ENCODE assay signal across 8 mouse cellular contexts in the genomic region with DNA sequence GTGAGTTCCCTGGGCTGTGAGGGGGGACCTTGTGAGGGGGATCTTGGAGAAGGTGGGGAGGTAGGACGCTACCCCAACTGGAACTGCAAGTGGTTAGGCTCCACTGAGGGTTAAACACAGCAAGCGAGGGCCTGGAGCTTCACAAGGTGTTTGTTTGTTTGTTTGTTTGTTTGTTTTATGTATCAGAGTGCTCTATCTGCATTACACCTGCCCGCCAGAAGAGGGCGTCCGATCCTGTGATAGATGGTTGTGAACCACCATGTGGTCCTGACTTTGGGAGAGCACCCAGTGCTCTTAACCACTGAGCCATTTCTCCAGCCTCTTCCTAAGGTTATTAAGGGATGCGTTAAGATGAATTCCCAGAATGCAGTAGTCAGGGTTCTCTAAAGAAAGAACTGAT. TPM values are rescaled to one million over a fixed set of nuclear protein-coding genes. Genes with fewer than 3 reads are reported as not detected.
A peak's percentile ranks its signal among the peaks of the same experiment; 100 is the strongest.
DNase-seq lines count a peak whose midpoint lies in the region; ATAC-seq and TF ChIP-seq lines count a peak whose summit lies in the region.

No protein-coding gene starts in this region.

- H3K27ac ChIP-seq in hindbrain, embryonic 14.5 days, result no peak overlapping the region
- no peak overlapping the region for H3K27ac ChIP-seq in lung, embryonic 15.5 days

- H3K9ac ChIP-seq in hindbrain, embryonic 14.5 days, result peak overlapping the region; percentile 38; the same call in 1 of the 2 replicates
- no peak overlapping the region for H3K9ac ChIP-seq in lung, embryonic 15.5 days

- H3K9me3 ChIP-seq in hindbrain, embryonic 14.5 days (ENCODE audit: control insufficient read depth, low read length), result no peaks in the 10 kb centered on the region
- no peaks in the 10 kb centered on the region for H3K9me3 ChIP-seq in lung, embryonic 15.5 days

- ATAC-seq in hindbrain, embryonic 14.5 days (ENCODE audit: low FRiP score), result no peak
- no peak for ATAC-seq in lung, embryonic 15.5 days (ENCODE audit: borderline replicate concordance, extremely low read depth, low FRiP score, low TSS enrichment)

- intact Hi-C loops in left cerebral cortex, postnatal 14 days (cut with DNase I), result no loop called here

- H3K4me2 ChIP-seq in hindbrain, embryonic 14.5 days (replicated peaks), result peak overlapping the region; percentile 51
- peak overlapping the region; percentile 54 for H3K4me2 ChIP-seq in lung, embryonic 15.5 days

- H3K4me1 ChIP-seq in lung, adult 2 months (ENCODE audit: control insufficient read depth, insufficient read depth, low read length), result 0 out of 2 replicates have a peak, but pooled peaks cover 2% of the 10 kb centered on the region
- H3K4me1 ChIP-seq in hindbrain, embryonic 14.5 days (replicated peaks; ENCODE audit: control insufficient read depth, insufficient read depth, low read length), result 0 out of 2 replicates have a peak, but pooled peaks cover 4% of the 10 kb centered on the region
- peaks cover 8% of the 10 kb centered on the region for H3K4me1 ChIP-seq in lung, embryonic 15.5 days

- no peaks in the 10 kb centered on the region for H3K36me3 ChIP-seq in hindbrain, embryonic 14.5 days (replicated peaks; ENCODE audit: control insufficient read depth, insufficient read depth)
- no peaks in the 10 kb centered on the region for H3K36me3 ChIP-seq in lung, embryonic 15.5 days

- TF ChIP-seq POLR2A in lung, adult 2 months (IDR thresholded peaks at IDR 0.05; ENCODE audit: borderline replicate concordance, extremely low read depth, low read depth, low read length), result no peak

- H3K4me3 ChIP-seq in lung, adult 2 months (replicated peaks; ENCODE audit: extremely low read depth, low read depth, low read length), result no peak overlapping the region
- H3K4me3 ChIP-seq in hindbrain, embryonic 14.5 days (replicated peaks; ENCODE audit: low read length), result peak overlapping the region; percentile 20; the same call in 1 of the 2 replicates
- 0 out of 2 replicates have a peak overlapping the region, but pooled peaks have one; percentile 24 for H3K4me3 ChIP-seq in lung, embryonic 15.5 days

- 40% methylated on average over 6 of the region's 6 CpGs for whole genome bisulfite sequencing in lung, adult 2 months
- WGBS in hindbrain, embryonic 14.5 days, result 34% methylated on average over 6 of the region's 6 CpGs
- 35% methylated on average over 6 of the region's 6 CpGs for WGBS in lung, embryonic 15.5 days

- DNase-seq in lung, adult 2 months, result no peak
- no peak for DNase-seq in lung, postnatal 25 days (ENCODE audit: low spot score)
- DNase-seq in brain, adult 2 months (ENCODE audit: low read depth, low spot score), result peak; percentile 16
- DNase-seq in hindbrain, embryonic 14.5 days (ENCODE audit: low spot score), result no peak
- peak; percentile 23 for DNase-seq in thymus, postnatal 25 days
- no peak for DNase-seq in left cerebral cortex, postnatal 14 days (ENCODE audit: low spot score in 2 of 2)
- DNase-seq in urinary bladder, postnatal 25 days (ENCODE audit: low spot score), result no peak

- peak; percentile 53 for TF ChIP-seq CTCF in lung, adult 2 months (IDR thresholded peaks at IDR 0.05; ENCODE audit: insufficient read depth, low read length)

- H3K27me3 ChIP-seq in hindbrain, embryonic 14.5 days (ENCODE audit: control insufficient read depth, insufficient read depth, low read length), result no peaks in the 10 kb centered on the region
- no peaks in the 10 kb centered on the region for H3K27me3 ChIP-seq in lung, embryonic 15.5 days

RNA-seq across cellular contexts. Expression of a gene that starts 15.7 kb away (rescaled TPM):
- 0.14 TPM in 1 of 2 replicates, not detected in the other for polyA plus RNA-seq in lung, adult 2 months (2012; rRNA removed)
- polyA plus RNA-seq in hindbrain, embryonic 14.5 days (2014; fragmentation: Nextera tagmentation; extraction: Ambion mirVana), result 0.75 and 1.4 TPM in 2 replicates
- 2.3 and 5.4 TPM in 2 replicates for polyA plus RNA-seq in lung, embryonic 15.5 days (2015; fragmentation: Nextera tagmentation; extraction: Ambion mirVana)
- not detected for total RNA-seq in left cerebral cortex, postnatal 14 days (2021)

RNA-seq across cellular contexts. Expression of a gene that starts 26.9 kb away (rescaled TPM):
- 7.8 and 9.2 TPM in 2 replicates for polyA plus RNA-seq in lung, adult 2 months (2012; rRNA removed)
- polyA plus RNA-seq in hindbrain, embryonic 14.5 days (2014; fragmentation: Nextera tagmentation; extraction: Ambion mirVana), result 83.2 and 93.2 TPM in 2 replicates
- polyA plus RNA-seq in lung, embryonic 15.5 days (2015; fragmentation: Nextera tagmentation; extraction: Ambion mirVana), result 36.1 and 39.9 TPM in 2 replicates
- total RNA-seq in left cerebral cortex, postnatal 14 days (2021), result 10 to 100 TPM; 49.2 to 53.0 TPM

RNA-seq across cellular contexts. Expression of a gene that starts 34.8 kb away (rescaled TPM):
- 125 and 169 TPM in 2 replicates for polyA plus RNA-seq in lung, adult 2 months (2012; rRNA removed)
- polyA plus RNA-seq in hindbrain, embryonic 14.5 days (2014; fragmentation: Nextera tagmentation; extraction: Ambion mirVana), result 197 and 203 TPM in 2 replicates
- polyA plus RNA-seq in lung, embryonic 15.5 days (2015; fragmentation: Nextera tagmentation; extraction: Ambion mirVana), result 172 and 184 TPM in 2 replicates
- 100 to 1,000 TPM; 125 to 129 TPM for total RNA-seq in left cerebral cortex, postnatal 14 days (2021)

RNA-seq across cellular contexts. Expression of a gene that starts 43.4 kb away (rescaled TPM):
- polyA plus RNA-seq in lung, adult 2 months (2012; rRNA removed), result 533 and 883 TPM in 2 replicates
- 405 and 417 TPM in 2 replicates for polyA plus RNA-seq in hindbrain, embryonic 14.5 days (2014; fragmentation: Nextera tagmentation; extraction: Ambion mirVana)
- 369 and 412 TPM in 2 replicates for polyA plus RNA-seq in lung, embryonic 15.5 days (2015; fragmentation: Nextera tagmentation; extraction: Ambion mirVana)
- total RNA-seq in left cerebral cortex, postnatal 14 days (2021), result 100 to 1,000 TPM; 261 to 276 TPM

RNA-seq across cellular contexts. Expression of a gene that starts 50.7 kb away (rescaled TPM):
- polyA plus RNA-seq in lung, adult 2 months (2012; rRNA removed), result 25.7 and 43.4 TPM in 2 replicates
- 47.7 and 50.2 TPM in 2 replicates for polyA plus RNA-seq in hindbrain, embryonic 14.5 days (2014; fragmentation: Nextera tagmentation; extraction: Ambion mirVana)
- polyA plus RNA-seq in lung, embryonic 15.5 days (2015; fragmentation: Nextera tagmentation; extraction: Ambion mirVana), result 64.0 and 73.8 TPM in 2 replicates
- 10 to 100 TPM; 39.0 to 39.1 TPM for total RNA-seq in left cerebral cortex, postnatal 14 days (2021)

Comparison
In these comparisons a context has a peak if more than half of its experiments do, and no peak if none do; other contexts are left out.
1. DNase-seq: peak in brain, adult 2 months (single experiment) and thymus, postnatal 25 days (single experiment); none in lung, adult 2 months (single experiment), lung, postnatal 25 days (single experiment), hindbrain, embryonic 14.5 days (single experiment), left cerebral cortex, postnatal 14 days (0 of 2) and urinary bladder, postnatal 25 days (single experiment).